Mouse (Mus musculus): ENCODE data around the gene Fyb. TPM values are rescaled to one million over a fixed set of nuclear protein-coding genes. Genes with fewer than 3 reads are reported as not detected.

Gene Fyb
- polyA plus RNA-seq (2012; rRNA removed), result 2.8 and 4.8 TPM in 2 replicates

DNA sequence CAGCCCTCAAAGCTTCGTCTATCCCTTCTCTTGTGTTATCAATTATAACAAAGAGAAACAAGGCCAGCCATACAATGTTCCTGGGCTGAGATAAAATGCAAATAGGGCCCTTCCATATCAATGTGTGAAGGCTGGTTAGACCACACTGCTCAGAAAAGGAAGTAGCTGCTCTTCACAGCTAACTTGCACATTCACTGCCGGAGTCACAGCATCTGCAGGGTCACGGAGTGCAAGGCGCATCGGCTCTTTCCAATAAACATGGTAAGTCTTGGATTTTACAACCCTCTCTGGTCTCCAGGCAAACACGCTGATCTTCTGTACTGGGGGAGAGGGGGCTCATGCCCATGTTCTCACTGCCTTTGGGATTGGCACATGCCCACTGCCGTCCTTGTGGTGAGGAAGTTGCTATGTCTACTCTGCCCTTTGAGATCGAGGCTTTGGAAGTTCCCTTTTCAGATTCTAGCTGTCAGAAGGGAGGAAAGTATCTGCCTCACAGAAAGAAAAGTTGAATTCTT, at the start of gene Fyb:
Gene Fyb, plus strand, starts transcription at position 201 of the 515 bp plus-strand sequence.
- DNase-seq (ENCODE audit: extremely low spot score in 1 of 2, low spot score in 1 of 2), result no peak

DNA sequence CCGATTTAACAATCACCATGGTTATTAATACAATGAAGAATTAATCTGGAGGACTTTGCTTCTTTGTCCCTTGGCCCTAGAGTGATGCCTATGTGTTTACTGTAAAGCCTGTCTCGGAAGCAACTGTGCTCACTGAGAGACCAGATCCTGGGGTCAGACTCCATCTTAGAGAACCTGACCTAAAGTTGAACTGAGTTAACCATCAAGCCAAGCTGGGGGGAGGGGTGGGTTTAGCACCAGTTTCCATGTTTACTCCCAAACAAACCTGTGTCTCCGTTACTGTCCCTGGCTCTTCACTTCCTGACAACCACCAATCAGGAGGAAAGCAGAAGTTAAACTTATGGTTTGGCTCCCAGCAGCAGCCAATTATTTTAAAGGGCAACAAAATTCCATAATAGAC, 39.1 kb upstream of the Fyb start:
- DNase-seq (ENCODE audit: extremely low spot score in 1 of 2, low spot score in 1 of 2), result no peak

DNA sequence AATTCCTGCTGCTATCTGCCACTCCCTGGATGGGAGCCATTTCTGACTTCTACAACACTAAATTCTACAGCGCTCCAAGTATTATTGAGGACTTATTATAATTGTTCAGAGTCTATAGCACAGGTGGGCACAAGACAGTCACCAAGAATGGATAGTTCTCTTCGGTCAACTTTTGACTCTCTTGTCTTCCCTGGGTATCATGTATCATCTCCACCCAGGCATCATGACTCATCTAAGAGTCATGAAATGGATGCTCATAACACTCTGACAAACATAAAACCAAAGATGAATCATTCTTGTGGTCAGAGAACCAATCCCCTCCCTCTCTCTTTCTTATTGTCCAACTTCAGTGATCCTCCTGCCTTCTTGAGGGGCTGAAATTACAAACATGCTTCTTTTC, 30.3 kb upstream of the Fyb start:
- no peak for DNase-seq (ENCODE audit: extremely low spot score in 1 of 2, low spot score in 1 of 2)

DNA sequence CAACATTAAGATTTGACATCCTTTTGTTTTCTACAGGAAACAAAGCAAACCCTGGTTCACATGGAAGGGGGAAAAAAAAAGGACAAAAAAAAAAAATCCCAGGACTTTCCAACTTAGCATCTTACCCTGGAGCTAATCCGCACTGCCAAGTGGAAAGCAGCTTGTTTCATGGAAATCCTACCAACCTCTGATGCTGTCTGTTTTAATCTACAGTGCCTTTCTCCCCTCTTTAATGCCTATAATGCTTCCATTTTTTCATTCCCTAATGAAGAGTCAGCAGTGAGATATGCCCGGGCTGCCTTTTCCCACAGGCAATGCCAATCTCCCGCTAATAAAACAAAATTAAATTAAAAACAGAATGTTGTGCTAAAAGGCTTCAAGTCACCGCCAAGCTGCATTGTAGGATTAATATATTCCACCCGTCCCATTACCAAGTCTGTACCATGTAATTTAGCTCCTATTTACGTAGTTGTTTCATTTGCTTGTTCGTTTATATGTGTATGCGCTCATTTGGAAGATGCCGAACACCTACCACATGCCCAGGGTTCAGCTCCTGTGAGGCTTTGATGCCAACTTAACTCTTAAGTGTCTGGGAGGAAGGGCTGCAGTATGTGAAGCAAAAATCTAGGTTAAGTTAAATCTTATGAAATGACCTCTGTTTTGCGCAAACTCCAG, 24.1 kb upstream of the Fyb start:
- DNase-seq (ENCODE audit: extremely low spot score in 1 of 2, low spot score in 1 of 2), result no peak

DNA sequence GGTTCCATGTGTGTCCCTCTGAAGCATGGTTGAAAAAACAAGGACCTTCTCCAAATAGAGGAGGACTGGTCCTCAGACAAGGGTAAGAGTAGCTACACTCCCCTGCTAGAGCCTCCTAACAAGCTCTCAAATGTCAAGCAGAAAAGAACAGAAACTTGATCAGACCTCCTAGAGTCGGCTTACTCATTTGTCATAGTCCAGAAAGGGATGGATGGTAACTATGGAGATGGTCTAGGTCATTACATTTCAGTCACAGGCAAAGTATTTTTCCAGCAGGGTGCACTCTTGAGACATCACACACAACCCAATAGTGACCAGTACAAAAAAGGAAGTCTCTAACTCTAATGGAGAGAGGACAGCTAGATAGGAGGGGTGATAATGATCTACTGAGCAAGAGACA, 21.9 kb upstream of the Fyb start:
- DNase-seq (ENCODE audit: extremely low spot score in 1 of 2, low spot score in 1 of 2), result peak in 1 of 2 experiments; percentile 16

DNA sequence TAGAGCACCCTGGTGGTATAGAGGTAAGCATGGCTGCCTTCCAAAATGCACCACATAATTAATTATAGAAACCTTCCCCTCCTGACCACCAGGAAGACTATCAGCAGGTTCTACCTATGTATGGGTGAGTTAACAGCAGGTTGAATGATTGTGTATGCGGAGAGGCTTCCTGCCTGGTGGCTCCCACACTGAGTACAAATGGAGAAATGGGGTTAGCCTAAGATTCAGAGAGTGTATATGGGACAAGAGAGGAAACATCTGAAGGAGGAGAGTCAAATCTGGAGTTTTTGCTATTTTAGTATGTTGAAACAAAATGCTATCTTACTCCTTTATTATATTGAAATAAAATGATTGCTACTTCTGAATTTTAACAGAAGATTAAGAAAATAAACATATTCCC, 5.1 kb upstream of the Fyb start:
- DNase-seq (ENCODE audit: extremely low spot score in 1 of 2, low spot score in 1 of 2), result no peak

DNA sequence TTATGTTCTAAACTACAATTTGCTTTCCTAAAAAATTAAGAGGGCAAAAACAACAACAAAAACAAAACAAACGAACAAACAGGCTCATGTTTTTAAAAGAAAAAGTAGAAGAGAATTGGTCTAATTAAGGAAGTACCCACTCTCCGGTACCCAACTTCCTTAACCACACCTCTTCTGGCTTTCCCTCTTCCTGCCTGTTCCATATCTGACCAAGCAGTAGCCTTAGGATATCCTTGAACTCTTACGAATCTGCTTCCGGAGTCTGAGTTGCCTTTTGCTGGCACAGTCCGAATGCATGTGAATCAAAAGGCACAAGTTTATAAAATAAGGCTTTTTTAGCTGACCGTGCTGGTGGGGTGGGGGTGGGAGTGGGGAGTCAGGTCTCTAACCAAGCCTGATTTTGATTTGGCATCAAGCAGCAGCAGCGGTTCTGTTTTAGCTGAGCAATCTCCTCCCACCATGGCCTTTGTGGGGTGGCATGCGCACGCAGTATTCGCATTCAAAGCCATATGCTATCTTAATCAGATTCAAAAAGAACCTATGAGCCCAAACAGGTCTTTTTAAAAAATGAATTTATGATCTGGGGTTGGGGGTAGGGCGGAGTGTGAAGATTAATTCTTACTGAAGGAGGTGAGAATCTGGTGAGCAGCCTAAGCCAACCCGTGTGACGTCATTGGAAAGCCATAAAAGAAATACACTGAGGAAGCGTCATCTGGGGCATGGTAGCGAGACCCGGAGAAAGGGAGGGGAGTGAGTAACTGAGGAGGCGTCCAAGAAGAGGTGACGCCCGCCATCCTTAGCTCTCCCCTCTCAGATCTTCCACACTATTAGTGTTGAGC, 3.0 kb upstream of the Fyb start:
- peak in 1 of 2 experiments; percentile 4 for DNase-seq (ENCODE audit: extremely low spot score in 1 of 2, low spot score in 1 of 2)

DNA sequence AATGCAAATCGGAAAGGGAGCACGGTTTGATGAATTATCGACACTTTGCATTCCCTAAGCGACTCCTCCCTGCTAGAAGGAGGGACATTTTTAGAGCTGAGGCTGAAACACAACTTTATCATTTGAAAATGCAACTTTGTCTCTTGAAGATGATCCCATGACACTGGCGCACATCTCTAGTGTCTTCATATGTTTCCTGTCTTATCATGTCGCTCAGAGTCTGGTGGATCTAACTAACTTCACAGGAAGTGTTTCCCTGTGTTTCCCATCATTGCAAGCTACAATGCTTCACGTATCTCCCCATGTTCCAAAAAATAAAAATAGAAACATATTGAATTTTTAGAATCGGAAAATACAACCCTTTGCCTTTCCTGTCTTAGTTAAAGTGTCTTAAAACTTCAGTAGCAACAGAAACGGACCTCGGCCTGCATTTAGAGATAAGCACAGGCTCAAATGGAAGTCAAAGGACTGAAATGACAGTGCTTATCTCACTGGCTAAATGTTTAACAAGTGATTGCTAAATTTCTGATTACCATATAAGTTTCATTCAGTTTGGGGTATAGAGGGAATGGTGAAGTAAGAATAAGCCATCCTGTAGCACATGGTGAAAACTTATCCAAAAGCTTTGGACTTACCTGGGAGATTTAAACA, 2.0 kb upstream of the Fyb start:
- no peak for DNase-seq (ENCODE audit: extremely low spot score in 1 of 2, low spot score in 1 of 2)

DNA sequence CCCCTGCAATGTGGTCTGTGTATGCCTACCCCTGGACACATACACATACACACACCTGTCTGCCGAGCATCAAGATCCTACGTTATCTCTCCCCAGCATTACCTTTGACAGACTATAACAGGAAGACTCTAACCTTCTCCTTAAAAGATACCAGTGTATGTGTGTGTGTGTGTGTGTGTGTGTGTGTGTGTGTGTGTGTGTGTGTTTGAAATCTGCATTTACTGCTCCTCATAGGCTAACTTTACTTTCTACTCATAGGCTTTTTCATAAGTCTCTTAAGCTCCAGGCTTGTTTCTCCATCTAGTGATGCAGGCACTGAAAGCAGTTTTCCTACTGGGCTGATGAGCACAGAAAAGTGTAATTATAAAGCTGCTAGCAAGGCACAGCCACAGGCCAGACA, 2.1 kb downstream of the Fyb start:
- no peak for DNase-seq (ENCODE audit: extremely low spot score in 1 of 2, low spot score in 1 of 2)

DNA sequence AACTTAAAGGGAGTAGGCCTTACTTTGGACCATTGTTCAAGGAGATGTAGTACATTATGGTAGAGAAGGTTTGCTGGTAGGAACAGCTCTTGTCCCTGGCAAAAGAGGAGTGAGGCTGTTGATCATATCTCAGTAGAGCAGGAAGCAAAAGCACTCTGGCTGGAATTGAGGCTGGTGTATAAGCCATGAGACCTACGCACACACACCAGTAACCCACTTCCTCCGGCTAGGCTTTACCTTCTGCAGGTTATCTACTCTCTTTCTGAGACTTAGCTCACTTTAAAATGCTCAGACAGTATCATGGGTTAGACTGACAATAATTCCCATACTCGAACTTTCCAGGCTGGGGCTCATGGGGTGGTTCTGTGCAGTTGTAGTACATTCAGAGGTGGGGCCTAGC, 2.7 kb downstream of the Fyb start:
- no peak for DNase-seq (ENCODE audit: extremely low spot score in 1 of 2, low spot score in 1 of 2)

DNA sequence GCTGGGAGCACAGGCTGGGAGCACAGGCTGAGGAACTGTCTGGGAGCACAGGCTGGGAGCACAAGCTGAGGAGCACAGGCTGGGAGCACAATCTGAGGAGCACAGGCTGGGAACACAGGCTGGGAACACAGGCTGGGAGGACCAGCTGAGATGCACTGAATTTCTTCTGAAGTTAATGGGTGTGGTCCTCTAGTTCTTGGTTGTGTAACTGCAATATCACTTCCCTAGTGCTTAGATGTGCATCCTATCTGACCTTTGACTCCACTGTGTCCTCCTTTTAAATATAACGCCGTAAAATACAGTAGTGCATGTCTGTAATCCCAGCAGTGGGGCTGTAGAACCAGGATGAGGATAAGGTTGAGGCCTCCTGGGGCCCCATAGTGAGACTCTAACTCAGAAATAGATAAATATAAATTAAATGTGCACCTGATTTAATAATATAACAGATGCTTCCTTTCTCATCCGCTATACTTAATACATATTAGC, 11.2 kb downstream of the Fyb start:
- no peak for DNase-seq (ENCODE audit: extremely low spot score in 1 of 2, low spot score in 1 of 2)

DNA sequence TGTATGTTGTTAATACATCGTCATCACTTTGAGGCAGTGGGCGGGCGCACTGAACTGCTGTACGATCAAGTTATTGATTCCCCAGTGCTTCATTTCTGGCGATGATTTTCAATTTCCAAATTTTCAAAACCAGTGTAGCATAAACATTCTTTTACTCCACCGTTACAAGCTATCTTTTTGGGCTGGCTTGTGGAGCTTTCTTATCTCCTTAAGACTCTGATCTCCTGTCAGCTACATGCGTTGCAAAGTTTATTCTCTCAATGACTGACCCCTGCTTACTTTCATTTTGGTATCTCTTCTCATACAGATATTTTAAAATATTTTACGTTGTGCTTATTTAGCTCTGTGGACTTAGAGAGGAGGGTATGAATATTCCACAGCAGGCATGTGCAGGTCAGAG, 11.9 kb downstream of the Fyb start:
- DNase-seq (ENCODE audit: extremely low spot score in 1 of 2, low spot score in 1 of 2), result no peak

DNA sequence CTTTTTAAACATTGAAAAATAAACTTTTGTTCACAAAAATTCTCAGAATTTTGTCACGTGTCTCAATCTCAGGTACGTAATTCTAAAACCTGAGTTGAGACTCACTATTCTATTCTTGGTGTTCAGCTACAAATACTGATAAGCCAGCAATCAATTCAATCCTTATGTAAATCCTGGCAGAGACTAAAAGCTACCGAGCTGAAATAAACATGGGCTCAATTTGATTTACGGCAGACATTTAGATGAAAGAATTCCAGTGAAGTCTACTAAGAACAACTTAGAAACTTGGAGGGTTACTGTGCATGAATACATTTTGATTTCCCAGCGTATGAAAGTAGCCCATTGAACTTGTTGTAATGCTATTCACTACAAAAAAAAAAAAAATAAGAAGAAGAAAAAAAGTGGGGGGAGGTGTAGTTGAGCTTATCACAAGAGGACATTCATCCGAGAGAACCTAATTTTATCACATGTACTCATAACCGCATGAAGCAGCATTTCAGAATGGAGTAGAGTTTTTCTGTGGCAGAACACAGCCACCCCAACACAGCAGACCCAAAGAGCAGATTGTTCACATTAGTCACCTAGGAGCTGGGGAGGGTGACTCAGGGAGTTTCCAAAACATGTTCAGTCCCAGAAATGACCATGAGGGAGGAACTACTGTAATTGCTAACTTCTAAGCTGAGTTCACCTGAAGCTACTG, 17.1 kb downstream of the Fyb start:
- no peak for DNase-seq (ENCODE audit: extremely low spot score in 1 of 2, low spot score in 1 of 2)

DNA sequence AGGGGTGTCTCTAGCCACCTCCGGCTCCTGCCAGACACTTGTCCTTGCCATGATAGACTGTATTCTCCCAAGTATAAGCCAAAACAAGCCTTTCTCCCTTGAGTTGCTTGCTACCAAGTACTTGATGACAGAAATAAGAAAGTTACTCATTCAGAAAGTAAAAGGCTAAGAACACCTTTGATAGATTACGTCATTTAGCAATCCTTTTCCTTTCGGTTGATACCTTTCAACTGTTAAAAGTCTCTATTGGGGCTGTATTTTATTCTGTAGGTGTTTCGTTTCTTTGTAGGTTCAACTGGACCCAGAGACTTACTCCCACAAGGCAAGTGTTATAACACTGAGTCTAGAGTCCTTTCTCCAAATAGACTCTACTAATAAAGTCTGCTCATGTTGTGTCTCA, 26.3 kb downstream of the Fyb start:
- no peak for DNase-seq (ENCODE audit: extremely low spot score in 1 of 2, low spot score in 1 of 2)

DNA sequence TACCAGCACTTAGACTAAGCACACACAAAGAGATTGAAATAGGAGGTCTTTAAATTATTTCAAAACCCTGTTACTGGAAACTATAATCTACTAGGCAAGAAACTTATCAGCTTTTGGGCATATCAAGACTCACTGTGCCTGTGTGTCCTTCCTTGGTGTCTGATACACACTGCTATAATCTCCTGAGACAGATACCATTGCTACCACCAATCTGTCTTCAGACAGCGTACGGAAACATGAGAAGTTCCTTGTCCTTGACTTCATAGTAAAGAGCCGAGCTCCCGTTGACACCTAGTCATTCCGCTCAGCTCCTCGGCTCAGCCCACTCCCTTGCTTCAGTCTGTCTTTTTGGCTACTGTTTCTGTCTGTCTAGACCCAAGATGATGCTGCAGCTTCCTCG, 29.2 kb downstream of the Fyb start:
- no peak for DNase-seq (ENCODE audit: extremely low spot score in 1 of 2, low spot score in 1 of 2)

DNA sequence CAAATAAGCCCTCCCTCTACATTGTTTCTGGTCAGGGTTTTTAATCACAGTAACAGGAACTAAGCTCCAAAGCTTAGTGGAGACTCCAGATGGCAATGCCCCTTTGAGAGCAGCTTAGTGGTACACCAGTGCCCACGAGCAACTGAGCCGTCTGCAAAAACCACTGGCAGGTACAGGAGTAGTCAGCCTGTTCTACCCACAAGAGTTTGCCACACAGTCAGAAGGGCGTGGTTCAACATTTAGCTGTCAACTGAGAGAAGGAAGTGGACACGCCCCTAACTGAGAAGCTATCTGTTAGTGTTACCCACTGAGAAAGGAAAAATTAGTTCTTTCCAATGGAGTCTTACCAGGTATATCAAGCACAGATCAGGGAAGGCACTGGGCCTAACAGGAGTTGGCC, 32.1 kb downstream of the Fyb start:
- DNase-seq (ENCODE audit: extremely low spot score in 1 of 2, low spot score in 1 of 2), result no peak

DNA sequence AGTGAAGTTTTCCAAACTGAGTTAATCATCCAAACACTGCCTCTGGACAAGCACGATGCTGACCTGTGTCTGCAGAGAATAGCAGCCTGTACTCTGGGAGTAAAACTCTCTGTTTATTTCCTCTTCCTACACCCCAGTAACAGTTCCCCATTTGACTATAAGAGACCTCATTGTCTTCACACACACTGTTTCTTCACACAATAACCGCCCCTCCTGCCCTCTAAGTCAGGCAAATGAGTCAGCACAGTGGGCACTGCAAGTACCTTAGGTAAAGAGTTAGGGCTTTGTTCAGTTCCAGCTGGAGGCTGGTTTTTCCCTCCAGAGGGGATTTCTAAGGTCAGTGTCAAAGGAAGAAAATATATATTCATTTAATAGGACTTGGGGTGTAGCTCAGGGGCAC, 32.9 kb downstream of the Fyb start:
- no peak for DNase-seq (ENCODE audit: extremely low spot score in 1 of 2, low spot score in 1 of 2)

DNA sequence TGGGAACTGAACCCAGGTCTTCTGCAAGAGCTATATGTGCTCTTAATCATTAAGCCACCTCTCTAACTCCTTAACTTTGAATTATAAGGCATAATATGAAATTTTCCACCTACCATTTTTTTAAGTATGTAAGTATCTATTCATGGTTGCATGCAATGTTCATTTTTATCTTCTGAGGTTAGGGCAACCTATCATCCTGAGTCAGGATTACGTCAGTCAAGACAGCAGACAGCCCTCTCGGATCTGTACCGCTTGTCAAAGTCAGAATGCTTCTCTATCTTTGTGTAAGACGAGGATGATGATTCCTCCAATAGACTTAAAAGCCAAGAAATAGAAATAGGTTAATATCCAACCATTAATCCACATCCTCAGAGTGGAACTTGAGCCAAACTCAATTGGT, 33.6 kb downstream of the Fyb start:
- DNase-seq (ENCODE audit: extremely low spot score in 1 of 2, low spot score in 1 of 2), result no peak

DNA sequence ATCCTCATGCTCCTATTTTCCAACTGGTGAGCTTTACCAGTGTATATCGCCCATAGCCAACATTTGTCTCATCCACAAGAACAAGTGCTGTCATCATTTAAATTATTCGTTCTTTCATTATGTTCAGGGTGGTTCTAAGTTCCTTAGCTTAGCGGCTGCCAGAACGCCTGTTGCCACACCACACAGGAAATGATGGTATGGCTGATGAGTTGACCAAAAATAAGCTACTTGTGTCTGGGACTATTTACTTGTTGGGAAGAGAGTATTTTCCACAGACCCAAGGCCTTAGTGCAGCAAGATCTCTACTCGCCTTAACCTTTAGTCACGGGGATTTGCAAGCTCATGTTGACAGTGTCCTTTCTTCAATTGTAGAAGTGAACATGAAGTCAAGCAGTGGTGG, 34.3 kb downstream of the Fyb start:
- DNase-seq (ENCODE audit: extremely low spot score in 1 of 2, low spot score in 1 of 2), result no peak

DNA sequence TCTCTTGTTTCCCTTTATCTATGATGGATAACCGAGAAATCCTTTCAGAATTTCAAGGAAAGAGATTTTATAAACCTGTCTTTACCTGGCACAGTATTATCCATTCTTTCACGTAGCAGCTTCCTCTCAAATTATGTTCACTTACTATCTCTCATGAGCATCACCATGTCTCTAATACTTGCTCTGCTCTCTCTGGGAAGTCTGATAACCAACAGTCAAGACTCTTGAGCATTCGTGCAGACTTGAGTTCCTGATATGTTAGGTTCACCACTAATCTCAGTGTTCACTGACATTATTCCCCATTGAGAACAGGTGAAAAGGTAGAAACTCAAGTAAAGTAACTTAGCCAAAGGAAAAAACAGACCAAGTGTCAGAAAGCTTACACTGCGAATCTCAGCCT, 34.9 kb downstream of the Fyb start:
- DNase-seq (ENCODE audit: extremely low spot score in 1 of 2, low spot score in 1 of 2), result no peak

DNA sequence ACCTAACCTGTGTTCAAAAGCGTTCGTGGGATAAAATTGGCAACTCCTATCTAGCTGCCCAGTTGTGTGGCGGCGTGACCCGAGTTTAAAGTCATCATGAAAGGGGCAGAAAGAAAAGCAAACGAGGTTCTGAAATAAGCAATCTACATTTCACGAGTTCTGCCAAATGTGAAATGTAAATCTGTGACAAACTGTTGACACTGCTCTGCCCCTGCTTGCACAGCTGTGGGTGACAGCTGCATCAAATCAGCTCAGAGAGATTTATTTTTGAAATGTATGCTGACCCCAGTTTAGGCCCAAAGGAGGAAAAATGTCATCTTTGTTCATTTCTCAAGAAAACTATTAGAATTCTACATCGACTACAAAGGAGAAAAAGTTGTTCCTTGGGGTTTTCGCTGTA, 36.5 kb downstream of the Fyb start:
- no peak for DNase-seq (ENCODE audit: extremely low spot score in 1 of 2, low spot score in 1 of 2)
